Mouse (Mus musculus): Measurements from ENCODE around the gene Map3k20.

Gene Map3k20

GRCm38 (mm10) chr2:72477221-72477620 is 191.8 kb downstream of the Map3k20 start:
- DNase-seq (ENCODE audit: low read depth, low spot score) = peak; percentile 11

- DNase-seq (ENCODE audit: low read depth, low spot score) = no peak
These were observed 192.7 kb downstream of the Map3k20 start for GRCm38 (mm10) chr2:72478176-72478575.

GRCm38 (mm10) chr2:72478921-72479320 is 193.5 kb downstream of the Map3k20 start:
- DNase-seq (ENCODE audit: low read depth, low spot score) = no peak

GRCm38 (mm10) chr2:72479818-72480217 is 194.4 kb downstream of the Map3k20 start:
- no peak for DNase-seq (ENCODE audit: low read depth, low spot score)

GRCm38 (mm10) chr2:72491650-72492049 is 206.2 kb downstream of the Map3k20 start:
- no peak for DNase-seq (ENCODE audit: low read depth, low spot score)
